Comparison of ENCODE assay signal across 8 mouse cellular contexts in the genomic region with DNA sequence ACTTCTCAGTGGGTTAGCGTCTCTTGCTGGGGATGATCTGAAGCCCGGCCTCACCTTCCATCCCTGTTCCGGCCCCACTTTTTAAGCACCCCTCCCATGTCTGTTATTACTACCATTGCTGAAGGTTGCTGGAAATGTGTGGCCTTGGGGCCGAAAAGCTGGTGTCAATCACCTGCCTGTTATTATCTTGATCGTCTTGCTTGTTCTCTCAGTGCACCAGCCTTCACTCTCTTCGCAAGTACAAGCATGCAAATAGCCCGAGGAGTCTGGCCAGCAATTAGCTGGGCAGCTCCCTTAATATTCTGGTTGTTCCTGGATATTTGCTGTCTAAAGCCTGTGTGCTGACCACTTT. TPM values are rescaled to one million over a fixed set of nuclear protein-coding genes. Genes with fewer than 3 reads are reported as not detected.
DNase-seq lines count a peak whose midpoint lies in the region; ATAC-seq and TF ChIP-seq lines count a peak whose summit lies in the region.

No protein-coding gene starts in this region.

- peak overlapping the region; percentile 98 for H3K4me3 ChIP-seq in kidney, adult 2 months (ENCODE audit: insufficient read depth, low read depth, low read length)
- peak overlapping the region; percentile 100 for H3K4me3 ChIP-seq in hindbrain, embryonic 10.5 days
- peak overlapping the region; percentile 98 for H3K4me3 ChIP-seq in liver, embryonic 13.5 days (replicated peaks)
- peak overlapping the region; percentile 99 for H3K4me3 ChIP-seq in stomach, embryonic 16.5 days (replicated peaks; ENCODE audit: low read length)

- peak overlapping the region; percentile 99 for H3K9ac ChIP-seq in liver, embryonic 13.5 days
- H3K9ac ChIP-seq in stomach, embryonic 16.5 days (ENCODE audit: low read length) = peak overlapping the region; percentile 99

- no peak for ATAC-seq in liver, embryonic 13.5 days (ENCODE audit: low read depth)
- no peak for ATAC-seq in stomach, embryonic 16.5 days (ENCODE audit: insufficient read depth, low FRiP score)

- H3K36me3 ChIP-seq in kidney, adult 2 months (ENCODE audit: control insufficient read depth, insufficient read depth, low read length) = no peaks in the 10 kb centered on the region
- H3K36me3 ChIP-seq in hindbrain, embryonic 10.5 days = peaks cover 9% of the 10 kb centered on the region
- H3K36me3 ChIP-seq in liver, embryonic 13.5 days = 0 out of 2 replicates have a peak, but pooled peaks cover 3% of the 10 kb centered on the region
- no peaks in the 10 kb centered on the region for H3K36me3 ChIP-seq in stomach, embryonic 16.5 days (ENCODE audit: control insufficient read depth, insufficient read depth, low read length)

- WGBS in kidney, adult 2 months = 3% methylated on average over 7 of the region's 7 CpGs
- WGBS in hindbrain, embryonic 10.5 days = 3% methylated on average over 7 of the region's 7 CpGs
- WGBS in liver, embryonic 13.5 days (ENCODE audit: insufficient replicate concordance) = 1% methylated on average over 7 of the region's 7 CpGs
- 2% methylated on average over 7 of the region's 7 CpGs for WGBS in stomach, embryonic 16.5 days

- no peaks in the 10 kb centered on the region for H3K27me3 ChIP-seq in kidney, adult 2 months (replicated peaks; ENCODE audit: control insufficient read depth, insufficient read depth, low read length)
- H3K27me3 ChIP-seq in hindbrain, embryonic 10.5 days (ENCODE audit: insufficient read depth, poor library complexity, severe bottlenecking) = no peaks in the 10 kb centered on the region
- H3K27me3 ChIP-seq in liver, embryonic 13.5 days = no peaks in the 10 kb centered on the region
- no peaks in the 10 kb centered on the region for H3K27me3 ChIP-seq in stomach, embryonic 16.5 days (ENCODE audit: control insufficient read depth, insufficient read depth, low read length)

- H3K4me2 ChIP-seq in liver, embryonic 13.5 days = peak overlapping the region; percentile 97
- peak overlapping the region; percentile 69 for H3K4me2 ChIP-seq in stomach, embryonic 16.5 days (ENCODE audit: low read depth, low read length)

- no peaks in the 10 kb centered on the region for H3K9me3 ChIP-seq in hindbrain, embryonic 10.5 days
- H3K9me3 ChIP-seq in liver, embryonic 13.5 days (replicated peaks) = no peaks in the 10 kb centered on the region
- H3K9me3 ChIP-seq in stomach, embryonic 16.5 days (replicated peaks; ENCODE audit: control insufficient read depth, low read length) = no peaks in the 10 kb centered on the region

- peaks cover 15% of the 10 kb centered on the region for H3K4me1 ChIP-seq in kidney, adult 2 months (ENCODE audit: control insufficient read depth, insufficient read depth, low read length)
- peaks cover 39% of the 10 kb centered on the region for H3K4me1 ChIP-seq in hindbrain, embryonic 10.5 days (replicated peaks)
- H3K4me1 ChIP-seq in liver, embryonic 13.5 days (replicated peaks) = peaks cover 50% of the 10 kb centered on the region
- peaks cover 30% of the 10 kb centered on the region for H3K4me1 ChIP-seq in stomach, embryonic 16.5 days (ENCODE audit: control insufficient read depth, insufficient read depth, low read length)

- TF ChIP-seq CTCF in kidney, adult 2 months (conservative IDR thresholded peaks at IDR 0.05; ENCODE audit: insufficient read depth, insufficient read length, low read depth, low read length) = no peak

- intact Hi-C loops in left cerebral cortex, postnatal 36 days (cut with DNase I) = loop anchor here (2.0 to 5.0 kb wide), 2 partner anchors 37 to 104 kb away; no protein-coding TSS in a partner anchor

- DNase-seq in kidney, adult 2 months = peak; percentile 34
- DNase-seq in kidney, adult 11 months = no peak
- DNase-seq in c-Kit-positive CD71-positive TER-119-positive erythroid progenitor cells, embryonic 14.5 days (ENCODE audit: low spot score) = peak; percentile 44
- peak; percentile 22 for DNase-seq in hindbrain, embryonic 10.5 days (ENCODE audit: low spot score)
- peak; percentile 18 for DNase-seq in liver, embryonic 13.5 days
- no peak for DNase-seq in left cerebral cortex, postnatal 36 days (ENCODE audit: low spot score in 2 of 2)
- DNase-seq in thymus, postnatal 0 days (ENCODE audit: low spot score) = no peak

- H3K27ac ChIP-seq in kidney, adult 2 months (ENCODE audit: insufficient read depth, low read depth, low read length) = peak overlapping the region; percentile 36
- peak overlapping the region; percentile 96; the same call in 1 of the 2 replicates for H3K27ac ChIP-seq in hindbrain, embryonic 10.5 days
- H3K27ac ChIP-seq in liver, embryonic 13.5 days = peak overlapping the region; percentile 87
- H3K27ac ChIP-seq in stomach, embryonic 16.5 days (ENCODE audit: low read length) = peak overlapping the region; percentile 78; the same call in 1 of the 2 replicates

- TF ChIP-seq POLR2A in kidney, adult 2 months (IDR thresholded peaks at IDR 0.05; ENCODE audit: low read depth, low read length) = no peak

RNA-seq across cellular contexts. Expression of a gene that starts 1.3 kb away (rescaled TPM):
- 12.9 and 13.5 TPM in 2 replicates for polyA plus RNA-seq in kidney, adult 2 months (2012; rRNA removed)
- 3.9 and 4.6 TPM in 2 replicates for polyA plus RNA-seq in hindbrain, embryonic 10.5 days (2016; fragmentation: Nextera tagmentation; extraction: Ambion mirVana)
- 1.0 and 1.1 TPM in 2 replicates for polyA plus RNA-seq in liver, embryonic 13.5 days (2015; fragmentation: Nextera tagmentation; extraction: Ambion mirVana)
- 2.8 and 3.4 TPM in 2 replicates for polyA plus RNA-seq in stomach, embryonic 16.5 days (2015; fragmentation: Nextera tagmentation; extraction: Ambion mirVana)
- total RNA-seq in left cerebral cortex, postnatal 36 days (2021) = 10 to 100 TPM; 78.0 to 87.2 TPM
- polyA plus RNA-seq in thymus, postnatal 0 days (2015; fragmentation: Nextera tagmentation; extraction: Ambion mirVana) = 3.1 and 3.7 TPM in 2 replicates

RNA-seq across cellular contexts. Expression of a gene that starts 11.7 kb away (rescaled TPM):
- 0.08 TPM in 2 replicates for polyA plus RNA-seq in kidney, adult 2 months (2012; rRNA removed)
- polyA plus RNA-seq in hindbrain, embryonic 10.5 days (2016; fragmentation: Nextera tagmentation; extraction: Ambion mirVana) = 0.07 and 0.09 TPM in 2 replicates
- 0.01 TPM in 1 of 2 replicates, not detected in the other for polyA plus RNA-seq in liver, embryonic 13.5 days (2015; fragmentation: Nextera tagmentation; extraction: Ambion mirVana)
- 0.25 and 0.36 TPM in 2 replicates for polyA plus RNA-seq in stomach, embryonic 16.5 days (2015; fragmentation: Nextera tagmentation; extraction: Ambion mirVana)
- under 1 TPM; 0.39 to 0.52 TPM for total RNA-seq in left cerebral cortex, postnatal 36 days (2021)
- 0.27 and 0.38 TPM in 2 replicates for polyA plus RNA-seq in thymus, postnatal 0 days (2015; fragmentation: Nextera tagmentation; extraction: Ambion mirVana)

RNA-seq across cellular contexts. Expression of a gene that starts 48.1 kb away (rescaled TPM):
- 20.4 and 25.5 TPM in 2 replicates for polyA plus RNA-seq in kidney, adult 2 months (2012; rRNA removed)
- 50.8 and 63.5 TPM in 2 replicates for polyA plus RNA-seq in hindbrain, embryonic 10.5 days (2016; fragmentation: Nextera tagmentation; extraction: Ambion mirVana)
- 33.4 and 39.8 TPM in 2 replicates for polyA plus RNA-seq in liver, embryonic 13.5 days (2015; fragmentation: Nextera tagmentation; extraction: Ambion mirVana)
- polyA plus RNA-seq in stomach, embryonic 16.5 days (2015; fragmentation: Nextera tagmentation; extraction: Ambion mirVana) = 38.5 and 38.6 TPM in 2 replicates
- total RNA-seq in left cerebral cortex, postnatal 36 days (2021) = 10 to 100 TPM; 23.3 to 30.2 TPM
- polyA plus RNA-seq in thymus, postnatal 0 days (2015; fragmentation: Nextera tagmentation; extraction: Ambion mirVana) = 40.8 and 41.0 TPM in 2 replicates

RNA-seq across cellular contexts. Expression of a gene that starts 51.7 kb away (rescaled TPM):
- 14.9 and 17.1 TPM in 2 replicates for polyA plus RNA-seq in kidney, adult 2 months (2012; rRNA removed)
- polyA plus RNA-seq in hindbrain, embryonic 10.5 days (2016; fragmentation: Nextera tagmentation; extraction: Ambion mirVana) = 2.7 and 4.0 TPM in 2 replicates
- 6.2 and 6.8 TPM in 2 replicates for polyA plus RNA-seq in liver, embryonic 13.5 days (2015; fragmentation: Nextera tagmentation; extraction: Ambion mirVana)
- 4.4 and 4.8 TPM in 2 replicates for polyA plus RNA-seq in stomach, embryonic 16.5 days (2015; fragmentation: Nextera tagmentation; extraction: Ambion mirVana)
- total RNA-seq in left cerebral cortex, postnatal 36 days (2021) = 10 to 100 TPM; 68.0 to 74.4 TPM
- polyA plus RNA-seq in thymus, postnatal 0 days (2015; fragmentation: Nextera tagmentation; extraction: Ambion mirVana) = 1.6 and 2.9 TPM in 2 replicates

Comparison
In these comparisons a context has a peak if more than half of its experiments do, and no peak if none do; other contexts are left out.
1. DNase-seq: peak in kidney, adult 2 months (single experiment), c-Kit-positive CD71-positive TER-119-positive erythroid progenitor cells, embryonic 14.5 days (single experiment), hindbrain, embryonic 10.5 days (single experiment) and liver, embryonic 13.5 days (single experiment); none in kidney, adult 11 months (single experiment), left cerebral cortex, postnatal 36 days (0 of 2) and thymus, postnatal 0 days (single experiment).
2. H3K27ac ChIP-seq: peak in every context shown above with its lines; median percentile 96 in hindbrain, embryonic 10.5 days; 87 in liver, embryonic 13.5 days; 78 in stomach, embryonic 16.5 days; 36 in kidney, adult 2 months.
3. Peak in every context shown above with its lines, with median percentiles within 50 percentile points of each other: H3K4me3 ChIP-seq.